Mouse (Mus musculus) small intestine, adult 2 months (tissue): ENCODE data around the gene Camta1.

ENCODE experiments used
- CTCF ChIP-seq: fragments of 200-500 bp; IDR thresholded peaks from 2 replicates; pipeline ENCODE4 v1.5.1; 2012; ENCODE audit warnings: low read depth, mild to moderate bottlenecking, control low read depth, inconsistent platforms, low read length, moderate library complexity, mixed read lengths; ENCODE audit not compliant: insufficient replicate concordance, insufficient read length; ENCODE audit errors: extremely low read depth
- POLR2A ChIP-seq: fragments of 200-500 bp; IDR thresholded peaks from 2 replicates; pipeline ENCODE4 v1.6.1; 2012; ENCODE audit warnings: low read depth, mild to moderate bottlenecking, control low read depth, inconsistent platforms, low read length, moderate library complexity

DNA sequence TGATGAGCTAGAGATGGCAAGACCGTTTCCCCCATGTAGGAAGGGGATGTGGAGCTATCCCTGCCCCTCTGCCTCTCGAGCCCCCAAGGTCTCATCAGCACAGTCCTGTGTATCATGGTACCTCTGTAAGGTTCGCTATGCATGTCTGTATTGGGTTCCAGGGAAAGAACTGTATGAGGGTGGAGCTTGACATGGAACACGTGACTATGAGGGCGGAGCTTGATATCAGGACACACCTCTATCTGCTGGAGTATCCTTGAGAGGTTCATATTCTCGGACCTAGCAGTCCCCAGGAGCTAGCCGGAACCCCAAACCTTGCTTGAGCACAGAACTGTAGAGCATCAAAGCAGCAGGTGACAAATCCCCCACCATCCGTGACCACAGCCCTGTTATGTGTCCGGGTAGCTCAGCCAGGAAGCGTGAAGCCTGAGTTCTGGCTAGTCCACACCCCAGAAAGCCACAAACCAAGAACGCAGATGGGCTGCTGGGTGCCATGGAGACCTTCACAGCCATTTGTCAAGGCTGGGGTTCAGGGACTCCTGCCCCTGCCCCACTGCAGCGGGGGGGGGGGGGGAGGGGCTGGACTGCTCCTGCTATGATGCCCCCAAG is 122.2 kb downstream of the Camta1 start:
- TF ChIP-seq CTCF (no peak), POLR2A (no peak)
